Mouse (Mus musculus) T-helper 2 cell (primary cell): ENCODE data around the gene Matn1.

Source experiments
- in situ Hi-C: fragments of 300-600 bp; cut with MboI, MseI; formaldehyde crosslinking; loops from one replicate; pipeline ENCODE4 v1.15.1; 2025; ENCODE audit warnings: high pct_unique_total_duplicates

Gene Matn1

GRCm38 (mm10) chr4:130971278-130971677 is 27.1 kb downstream of the Matn1 start:
- in situ Hi-C loops = no loop called here

GRCm38 (mm10) chr4:130972421-130972829 is 28.2 kb downstream of the Matn1 start:
- in situ Hi-C loops = no loop called here

GRCm38 (mm10) chr4:130973332-130974263 is 29.4 kb downstream of the Matn1 start:
- in situ Hi-C loops = no loop called here

- in situ Hi-C loops = no loop called here
These were observed 34.8 kb downstream of the Matn1 start for GRCm38 (mm10) chr4:130978981-130979380.

- in situ Hi-C loops = no loop called here
These were observed 40.4 kb downstream of the Matn1 start for GRCm38 (mm10) chr4:130984416-130985182.

- in situ Hi-C loops = no loop called here
These were observed 42.9 kb downstream of the Matn1 start for GRCm38 (mm10) chr4:130987046-130987445.

- in situ Hi-C loops = no loop called here
These were observed 44.1 kb downstream of the Matn1 start for GRCm38 (mm10) chr4:130988219-130988839.

GRCm38 (mm10) chr4:130989146-130989545 is 45.0 kb downstream of the Matn1 start:
- in situ Hi-C loops = no loop called here

GRCm38 (mm10) chr4:130990966-130991365 is 46.8 kb downstream of the Matn1 start:
- in situ Hi-C loops = no loop called here

- in situ Hi-C loops = no loop called here
These were observed 50.4 kb downstream of the Matn1 start for GRCm38 (mm10) chr4:130994556-130994955.

- in situ Hi-C loops = no loop called here
These were observed 55.8 kb downstream of the Matn1 start for GRCm38 (mm10) chr4:130999744-131000527.

GRCm38 (mm10) chr4:131000614-131001178 is 56.5 kb downstream of the Matn1 start:
- in situ Hi-C loops = no loop called here
